Mouse (Mus musculus) liver, embryonic 11.5 days (tissue): ENCODE measurements around the gene P2rx1. TPM values are rescaled to one million over a fixed set of nuclear protein-coding genes. Genes with fewer than 3 reads are reported as not detected.

Experiments
- ATAC-seq: fragments of 200-750 bp; cut with Nextera tagmentation; replicated peaks from 2 replicates; pipeline ENCODE4 v1.8.0; 2017; ENCODE audit warnings: moderate number of reproducible peaks, mild to moderate bottlenecking, moderate TSS enrichment, moderate library complexity; ENCODE audit not compliant: low FRiP score
- DNase-seq: peaks from one replicate; pipeline ENCODE4 v3.0.0-alpha.2; 2017; ENCODE audit warnings: low spot score
- H3K27ac ChIP-seq: fragments of 300-500 bp; sonication (generic); 2 replicates; pipeline ENCODE4 v1.5.1; 2014; ENCODE audit warnings: mild to moderate bottlenecking, low read depth, low read length, control low read depth
- H3K27me3 ChIP-seq: fragments of 300-500 bp; sonication (generic); replicated peaks from 2 replicates; pipeline ENCODE4 v1.6.1; 2014; ENCODE audit warnings: low read length, mixed read lengths; ENCODE audit not compliant: control insufficient read depth, insufficient read depth
- H3K36me3 ChIP-seq: fragments of 300-500 bp; sonication (generic); 2 replicates; pipeline ENCODE4 v1.6.1; 2014; ENCODE audit warnings: mild to moderate bottlenecking, low read length, moderate library complexity, mixed read lengths; ENCODE audit not compliant: control insufficient read depth, insufficient read depth
- H3K4me1 ChIP-seq: fragments of 300-500 bp; sonication (generic); replicated peaks from 2 replicates; pipeline ENCODE4 v1.6.1; 2014; ENCODE audit warnings: low read length, mixed read lengths; ENCODE audit not compliant: control insufficient read depth, insufficient read depth
- H3K4me2 ChIP-seq: fragments of 300-500 bp; sonication (generic); 2 replicates; pipeline ENCODE4 v1.6.1; 2014; ENCODE audit warnings: mild to moderate bottlenecking, control low read depth, moderate library complexity
- H3K4me3 ChIP-seq: fragments of 300-500 bp; sonication (generic); 2 replicates; pipeline ENCODE4 v1.5.1; 2014; ENCODE audit warnings: low read depth, low read length, control low read depth
- H3K9ac ChIP-seq: fragments of 300-500 bp; sonication (generic); 2 replicates; pipeline ENCODE4 v1.6.1; 2014; ENCODE audit warnings: low read depth, low read length, control low read depth
- H3K9me3 ChIP-seq: fragments of 300-500 bp; sonication (generic); 2 replicates; pipeline ENCODE4 v1.6.1; 2016; ENCODE audit warnings: low read length, inconsistent platforms, mixed read lengths; ENCODE audit not compliant: control insufficient read depth
- WGBS: fragments of 180-500 bp; shearing (Covaris S2); extraction: QIAGEN DNeasy Blood & Tissue Kit; methylation state at CpG from one replicate; pipeline ENCODE4 v1.1.7; 2014; 5-methylcytosine and 5-hydroxymethylcytosine counted together
- polyA plus RNA-seq: library from polyadenylated mRNA; unstranded; fragments of >200 nt; fragmentation: Nextera tagmentation; extraction: Ambion mirVana; gene quantifications from 2 replicates; pipeline ENCODE4 v1.2.1, GENCODE M21; 2014

P2rx1 gene
- polyA plus RNA-seq, 1 experiment from 2014 or later: 17.6 TPM

- Histone ChIP-seq H3K4me1 (peaks cover 18% of the 10 kb centered on the region), H3K9me3 (no peaks in the 10 kb centered on the region), H3K9ac (no peak overlapping the region), H3K4me3 (no peak overlapping the region), H3K36me3 (no peaks in the 10 kb centered on the region), H3K27me3 (peaks cover 25% of the 10 kb centered on the region), H3K4me2 (no peak overlapping the region), H3K27ac (no peak overlapping the region)
- ATAC-seq (no peak), DNase-seq (no peak)
- 59% methylated on average over 4 of the region's 4 CpGs for WGBS
Observed at GRCm38 (mm10) chr11:73023827-73024226, 24.9 kb downstream of the P2rx1 start.

GRCm38 (mm10) chr11:73024236-73024904, 25.5 kb downstream of the P2rx1 start:
- H3K36me3 ChIP-seq: no peaks in the 10 kb centered on the region
- peaks cover 18% of the 10 kb centered on the region for H3K4me1 ChIP-seq
- ATAC-seq (peak; percentile 73), DNase-seq (peak; percentile 50)
- 0 out of 2 replicates have a peak overlapping the region, but pooled peaks have one; percentile 2 for H3K9ac ChIP-seq
- WGBS: 29% methylated on average over 7 of the region's 7 CpGs
- peaks cover 20% of the 10 kb centered on the region for H3K27me3 ChIP-seq
- H3K9me3 ChIP-seq: no peaks in the 10 kb centered on the region
- H3K27ac ChIP-seq: no peak overlapping the region
- peak overlapping the region; percentile 34 for H3K4me2 ChIP-seq
- no peak overlapping the region for H3K4me3 ChIP-seq

- peaks cover 15% of the 10 kb centered on the region for H3K4me1 ChIP-seq
- H3K4me2 ChIP-seq: no peak overlapping the region
- 44% methylated on average over 8 of the region's 8 CpGs for WGBS
- no peaks in the 10 kb centered on the region for H3K9me3 ChIP-seq
- ATAC-seq (no peak), DNase-seq (no peak)
- H3K27me3 ChIP-seq: no peaks in the 10 kb centered on the region
- no peak overlapping the region for H3K4me3 ChIP-seq
- H3K27ac ChIP-seq: no peak overlapping the region
- no peaks in the 10 kb centered on the region for H3K36me3 ChIP-seq
- no peak overlapping the region for H3K9ac ChIP-seq
Observed at GRCm38 (mm10) chr11:73026961-73027360, 28.1 kb downstream of the P2rx1 start.

GRCm38 (mm10) chr11:73030821-73031498, 32.1 kb downstream of the P2rx1 start:
- peak; percentile 75 for DNase-seq
- Histone ChIP-seq H3K9me3 (no peaks in the 10 kb centered on the region), H3K4me3 (peak overlapping the region; percentile 29), H3K27ac (no peak overlapping the region), H3K4me1 (0 out of 2 replicates have a peak, but pooled peaks cover 4% of the 10 kb centered on the region), H3K9ac (peak overlapping the region; percentile 39; the same call in 1 of the 2 replicates), H3K4me2 (peak overlapping the region; percentile 60), H3K27me3 (no peaks in the 10 kb centered on the region), H3K36me3 (no peaks in the 10 kb centered on the region)
- 37% methylated on average over 20 of the region's 20 CpGs for WGBS
- peak; percentile 83 for ATAC-seq

- 74% methylated on average over 5 of the region's 5 CpGs for WGBS
- Histone ChIP-seq H3K9ac (no peak overlapping the region), H3K4me2 (no peak overlapping the region; the same call in 1 of the 2 replicates)
Observed at GRCm38 (mm10) chr11:73031536-73031935, 32.6 kb downstream of the P2rx1 start.

GRCm38 (mm10) chr11:73036077-73036476, 37.2 kb downstream of the P2rx1 start:
- DNase-seq (no peak), ATAC-seq (no peak)
- Histone ChIP-seq H3K36me3 (no peaks in the 10 kb centered on the region), H3K27me3 (no peaks in the 10 kb centered on the region), H3K4me2 (no peak overlapping the region), H3K4me1 (no peaks in the 10 kb centered on the region), H3K4me3 (no peak overlapping the region), H3K27ac (no peak overlapping the region), H3K9me3 (no peaks in the 10 kb centered on the region), H3K9ac (no peak overlapping the region)
- WGBS: 85% methylated on average over 7 of the region's 7 CpGs

More at GRCm38 (mm10) chr11:73031536-73031935, 32.6 kb downstream of the P2rx1 start:
- H3K4me3 ChIP-seq: no peak overlapping the region
- H3K27me3 ChIP-seq: no peaks in the 10 kb centered on the region
- H3K9me3 ChIP-seq: no peaks in the 10 kb centered on the region
- H3K4me1 ChIP-seq: 0 out of 2 replicates have a peak, but pooled peaks cover 3% of the 10 kb centered on the region
- no peaks in the 10 kb centered on the region for H3K36me3 ChIP-seq
- DNase-seq: no peak
- H3K27ac ChIP-seq: no peak overlapping the region
- ATAC-seq: no peak

GRCm38 (mm10) chr11:73036889-73037288, 38.0 kb downstream of the P2rx1 start:
- Histone ChIP-seq H3K36me3 (no peaks in the 10 kb centered on the region), H3K9ac (no peak overlapping the region), H3K27ac (no peak overlapping the region), H3K4me3 (no peak overlapping the region), H3K9me3 (no peaks in the 10 kb centered on the region), H3K27me3 (no peaks in the 10 kb centered on the region), H3K4me1 (no peaks in the 10 kb centered on the region), H3K4me2 (no peak overlapping the region)
- WGBS: 72% methylated on average over 6 of the region's 6 CpGs
- no peak for ATAC-seq
- DNase-seq: no peak

GRCm38 (mm10) chr11:73037691-73038090, 38.8 kb downstream of the P2rx1 start:
- Histone ChIP-seq H3K27me3 (no peaks in the 10 kb centered on the region), H3K4me1 (no peaks in the 10 kb centered on the region), H3K9me3 (no peaks in the 10 kb centered on the region), H3K4me3 (no peak overlapping the region), H3K9ac (no peak overlapping the region), H3K27ac (no peak overlapping the region), H3K4me2 (no peak overlapping the region), H3K36me3 (no peaks in the 10 kb centered on the region)
- no peak for DNase-seq
- 75% methylated on average over 3 of the region's 3 CpGs for WGBS
- ATAC-seq: no peak
